Mouse (Mus musculus) mouse trophoblast stem cell (cell line): ENCODE measurements around the gene Adora2b.

Experiments
- in situ Hi-C, 2 experiments: fragments of 300-500 bp; cut with MseI, MboI; formaldehyde crosslinking; loops; 2 replicates in 1 of 2; 3 replicates in 1 of 2; pipeline ENCODE4 v1.15.1; 2025

The Adora2b gene

DNA sequence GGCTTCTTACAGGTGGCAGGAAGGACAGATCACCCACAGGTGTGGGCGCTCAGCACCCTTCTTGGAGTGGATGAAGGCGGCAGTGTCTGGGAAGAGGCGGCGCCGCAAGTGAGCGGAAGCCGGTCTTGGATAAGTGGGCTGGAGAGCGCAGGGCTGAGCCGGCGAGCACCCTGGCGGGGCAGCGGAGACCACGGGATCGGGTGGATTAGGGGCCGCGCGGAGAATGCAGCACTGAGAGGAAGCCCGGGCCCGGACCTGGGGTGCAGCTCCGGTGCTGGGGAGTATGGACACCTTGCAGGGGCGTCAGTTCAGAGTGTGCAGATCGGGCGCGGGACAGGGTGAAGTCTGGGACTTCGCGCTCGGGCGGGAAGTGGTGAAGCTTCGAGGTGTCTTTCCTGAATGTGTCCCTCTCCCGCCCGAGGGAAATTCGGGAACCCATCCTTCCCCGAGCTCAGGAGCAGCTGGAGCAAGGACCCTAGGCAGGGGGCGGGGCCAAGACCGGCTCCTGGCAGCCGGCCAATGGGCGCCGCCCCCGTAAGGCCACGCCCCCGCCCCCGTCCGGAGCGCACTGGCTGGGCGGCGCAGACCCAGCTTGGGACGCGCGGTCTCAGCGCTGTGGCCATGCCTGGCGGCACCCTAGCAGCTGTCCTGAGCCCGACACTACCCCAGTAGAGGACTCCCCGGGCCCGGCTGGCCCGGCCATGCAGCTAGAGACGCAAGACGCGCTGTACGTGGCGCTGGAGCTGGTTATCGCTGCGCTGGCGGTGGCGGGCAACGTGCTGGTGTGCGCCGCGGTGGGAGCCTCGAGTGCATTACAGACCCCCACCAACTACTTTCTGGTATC is at the start of gene Adora2b:
TSS of gene Adora2b (plus strand) at position 584 of the 844 bp plus-strand sequence.
- in situ Hi-C loops: no loop called here

DNA sequence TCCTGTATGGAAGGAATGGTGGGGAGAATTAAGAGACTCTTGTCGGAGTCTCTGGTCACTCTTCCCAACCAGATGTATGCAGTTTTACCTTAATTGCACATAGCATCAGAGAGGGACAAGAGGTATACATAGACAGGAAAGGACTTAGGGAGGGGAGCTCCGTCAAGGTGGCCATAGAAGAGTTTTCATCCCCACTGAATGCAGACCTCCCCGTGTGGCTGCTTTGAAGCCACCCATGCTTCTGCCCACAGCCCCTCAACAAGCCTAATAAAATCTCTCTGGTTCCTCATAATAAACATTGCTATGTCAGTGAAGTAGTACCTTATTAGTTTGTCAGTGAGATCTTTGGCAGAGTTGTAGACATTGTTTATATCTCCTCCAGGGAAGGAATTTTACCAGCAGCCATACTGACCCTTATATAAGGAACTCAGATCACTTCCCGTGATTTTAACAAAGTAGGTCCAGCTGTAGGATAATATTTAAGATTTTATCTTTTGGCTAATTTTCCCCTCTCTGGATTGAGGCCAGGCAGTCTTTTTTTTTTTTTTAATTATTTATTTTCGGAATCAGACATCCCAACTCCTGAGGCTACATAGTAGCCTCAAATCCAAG is 47.8 kb upstream of the Adora2b start:
- in situ Hi-C loops: no loop called here

DNA sequence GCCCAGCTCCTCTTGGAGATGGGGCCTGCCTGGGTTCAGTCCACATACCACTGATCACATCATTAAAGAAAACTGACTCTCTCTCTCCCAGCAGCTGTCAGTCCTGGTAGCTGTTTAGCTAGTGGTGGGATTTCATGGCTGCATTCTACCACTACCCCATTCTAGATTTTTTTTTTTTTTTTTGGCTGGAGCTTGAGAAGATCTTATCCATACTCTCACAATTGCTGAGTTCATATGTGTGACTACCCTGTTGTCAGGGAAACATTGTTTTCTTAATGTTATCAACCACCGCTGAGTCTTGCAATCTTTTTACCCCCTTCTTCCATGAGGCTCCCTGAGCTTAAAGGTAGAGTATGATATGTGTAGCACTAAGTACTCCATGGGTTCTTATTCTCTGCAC is 46.1 kb upstream of the Adora2b start:
- in situ Hi-C loops: no loop called here

DNA sequence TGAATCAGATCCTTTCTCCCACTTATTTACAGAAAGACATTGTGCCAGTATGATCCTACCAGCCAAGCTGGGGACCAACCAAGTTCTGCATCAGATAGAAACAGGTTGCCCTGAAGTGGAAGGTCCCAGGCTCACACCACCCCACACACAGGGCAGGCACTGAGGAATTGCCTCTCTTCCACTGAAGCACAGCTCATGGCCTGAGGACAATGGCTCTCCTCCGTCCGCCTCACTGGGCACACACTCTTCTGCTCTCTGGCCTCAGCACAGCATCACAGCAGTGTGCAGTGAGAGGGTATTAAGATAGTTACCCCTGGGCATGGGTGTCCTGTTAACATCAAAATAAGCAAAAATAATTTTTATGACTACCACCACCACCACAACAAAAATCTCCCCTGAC is 39.7 kb upstream of the Adora2b start:
- in situ Hi-C loops: no loop called here

DNA sequence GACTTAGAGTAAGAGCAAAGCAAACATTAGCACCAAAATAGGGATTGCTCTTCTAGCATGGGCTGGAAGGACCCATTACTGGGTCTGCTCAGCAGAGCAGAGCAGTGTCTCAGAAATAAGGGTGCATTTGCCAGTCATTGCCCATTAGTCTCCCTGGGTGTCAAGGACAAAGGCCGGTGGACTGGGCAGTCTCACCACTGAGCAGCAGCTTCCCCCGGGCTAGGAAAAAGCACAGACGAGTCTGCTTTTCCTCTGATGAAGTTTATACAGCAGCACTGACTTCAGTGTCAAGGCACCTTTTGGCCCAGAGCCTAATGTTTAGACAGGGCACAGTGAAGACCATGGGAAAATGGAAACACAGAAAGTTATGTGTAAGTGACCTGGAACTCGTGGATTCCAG is 38.9 kb upstream of the Adora2b start:
- in situ Hi-C loops: no loop called here

DNA sequence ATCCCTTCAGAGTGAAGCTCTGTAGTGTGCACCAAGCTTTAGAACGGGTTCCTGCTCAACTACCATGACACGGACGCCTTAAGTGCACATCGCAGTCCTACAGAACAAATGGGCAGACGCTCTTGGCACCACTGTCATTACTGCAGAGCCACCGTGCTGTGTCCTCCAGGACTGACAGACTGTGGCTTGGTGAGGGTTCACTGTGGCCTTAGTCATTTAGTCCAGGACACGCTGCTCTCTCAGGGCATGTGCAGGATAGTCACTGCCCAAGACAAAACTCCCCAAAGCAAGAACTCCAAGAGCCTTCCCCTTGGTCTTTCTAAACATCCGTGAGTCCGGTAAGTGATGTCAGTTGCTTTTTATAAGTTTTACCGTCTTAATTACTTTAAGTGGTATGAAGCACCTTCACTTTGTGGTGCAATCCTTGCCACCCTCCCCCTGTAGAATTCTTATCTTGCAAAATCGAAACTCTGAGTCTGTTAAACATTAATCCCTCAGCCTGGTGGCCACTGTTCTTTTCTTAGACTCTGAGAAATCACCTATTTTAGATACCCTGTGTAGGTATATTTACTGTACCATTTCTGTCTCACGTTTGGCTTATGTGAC is 35.3 kb upstream of the Adora2b start:
- in situ Hi-C loops: no loop called here

DNA sequence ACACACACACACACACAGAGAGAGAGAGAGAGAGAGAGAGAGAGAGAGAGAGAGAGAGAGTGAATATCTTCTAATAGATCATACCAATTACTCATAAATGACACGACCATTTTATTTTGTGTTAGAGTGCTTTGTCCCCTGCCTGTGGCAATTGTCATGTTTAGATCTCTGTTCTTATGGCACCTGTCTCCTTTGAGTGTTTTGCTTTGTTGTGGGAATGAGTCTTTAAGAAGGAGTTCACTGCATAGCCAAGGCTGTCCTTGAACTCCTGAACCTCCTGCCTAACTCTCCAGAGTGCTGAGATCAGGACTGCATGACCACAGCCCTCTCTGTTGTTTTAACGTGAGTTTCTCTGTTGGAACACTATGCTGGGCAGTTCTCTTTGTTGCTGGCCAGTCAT is 33.7 kb upstream of the Adora2b start:
- in situ Hi-C loops: no loop called here

DNA sequence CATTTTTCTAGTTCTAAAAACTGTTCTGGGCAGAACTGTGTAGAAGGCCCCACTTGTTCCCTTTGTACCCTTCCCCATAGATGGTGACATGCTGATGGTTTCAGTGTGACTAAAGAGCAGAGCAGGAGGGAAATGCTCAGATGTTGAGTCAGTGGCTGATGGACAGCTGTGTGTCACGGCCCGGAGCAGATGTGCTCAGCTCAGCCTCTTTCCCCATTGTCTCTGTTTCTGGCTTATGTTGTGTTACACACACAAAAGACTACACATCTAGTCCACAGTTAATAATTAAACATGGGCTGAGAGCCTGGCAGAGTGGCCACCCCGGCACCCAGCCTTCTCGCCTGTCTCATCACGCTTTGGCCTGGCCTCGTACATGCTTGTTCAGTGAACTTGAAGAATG is 31.0 kb upstream of the Adora2b start:
- in situ Hi-C loops: no loop called here

DNA sequence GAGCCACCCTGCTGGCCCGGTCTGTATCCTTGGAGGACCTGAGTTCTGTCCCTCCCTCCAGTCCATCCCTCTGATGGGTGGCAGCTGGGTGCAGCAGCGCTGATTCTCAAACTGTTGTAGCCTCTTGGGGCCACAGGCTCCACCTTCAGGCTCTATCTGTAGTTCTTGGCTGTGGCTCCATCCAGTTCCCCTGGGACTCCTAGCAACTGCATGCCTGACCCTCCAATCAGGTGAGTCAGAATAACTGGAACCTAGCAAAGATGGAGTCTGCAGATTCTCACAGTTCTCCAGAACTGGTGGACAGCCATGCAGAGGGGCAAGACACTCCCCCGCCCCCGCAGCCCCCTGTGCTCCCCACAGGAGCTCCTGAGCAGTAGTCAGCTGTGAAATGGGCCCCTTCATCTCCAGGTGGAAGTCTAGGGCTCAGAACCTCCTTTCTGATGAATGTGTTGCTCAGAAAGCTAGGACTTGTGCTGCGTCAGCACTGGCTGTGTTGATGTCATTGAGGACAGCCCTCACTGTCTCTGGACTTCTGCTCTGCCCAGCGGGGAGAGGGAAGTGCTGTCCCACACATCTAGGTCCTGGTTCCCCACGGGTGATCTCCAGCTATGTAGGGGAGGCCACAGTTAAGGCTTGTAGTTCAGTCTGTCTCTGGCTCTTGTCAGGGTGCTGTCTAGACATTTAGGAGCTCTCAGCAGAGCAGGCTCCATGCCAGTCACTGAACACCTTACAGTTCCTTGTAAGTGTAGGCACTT is 27.9 kb upstream of the Adora2b start:
- in situ Hi-C loops: no loop called here

DNA sequence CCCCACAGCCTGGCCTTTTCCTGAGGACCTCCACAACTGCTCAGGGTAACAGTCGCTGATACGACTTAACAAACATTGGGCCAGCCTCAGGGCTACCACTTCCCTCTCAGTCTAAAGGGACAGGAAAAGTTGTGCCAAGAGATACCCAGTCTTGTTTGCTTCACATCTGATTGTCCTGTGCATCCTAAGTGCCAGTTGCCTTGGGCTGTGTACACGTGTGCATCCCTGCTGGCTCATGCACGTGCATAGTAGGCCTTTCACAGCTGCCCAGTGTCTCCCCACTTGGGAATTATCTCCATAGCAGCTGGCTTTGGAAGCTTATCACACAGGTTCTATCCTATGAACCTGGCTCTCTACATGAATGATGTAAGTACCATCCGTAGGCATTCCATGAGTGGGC is 25.4 kb upstream of the Adora2b start:
- in situ Hi-C loops: no loop called here

DNA sequence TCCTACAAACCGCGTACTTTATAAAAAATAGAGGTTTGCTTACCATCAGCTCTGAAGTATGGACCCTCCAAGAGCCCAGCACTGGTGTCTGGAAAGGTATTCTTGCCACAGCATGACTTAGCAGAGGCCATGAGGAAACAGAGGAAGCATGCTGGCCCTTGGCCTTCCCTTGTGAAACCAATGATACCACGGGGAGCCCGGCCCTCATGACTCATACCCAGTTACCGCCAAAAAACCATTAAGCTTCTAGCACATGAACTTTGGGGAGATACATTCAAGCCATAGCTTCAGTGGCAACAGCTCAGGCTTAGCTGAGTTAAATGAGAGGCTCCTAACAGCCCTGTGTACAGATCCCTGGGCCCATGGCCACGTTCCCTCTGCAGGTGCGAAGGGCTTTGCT is 24.8 kb upstream of the Adora2b start:
- in situ Hi-C loops: no loop called here

DNA sequence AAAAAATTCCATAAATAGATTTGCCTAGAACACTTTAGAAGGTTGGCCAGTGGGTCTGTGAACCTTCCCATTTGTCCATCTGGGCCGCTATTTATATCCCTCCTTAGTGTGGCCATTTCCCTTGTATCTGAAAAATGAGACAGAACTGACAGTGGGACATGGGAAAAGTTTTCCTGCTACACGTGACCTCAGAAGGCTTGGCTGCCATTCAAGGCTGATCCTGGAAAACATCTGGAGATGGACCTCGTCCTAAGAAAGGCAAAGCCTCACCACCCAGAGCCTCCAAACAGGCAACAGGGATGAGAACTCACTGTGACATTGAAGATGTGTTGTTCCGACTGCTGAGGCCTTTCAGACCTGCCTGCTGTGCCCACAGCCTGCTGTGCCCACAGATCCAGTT is 24.0 kb upstream of the Adora2b start:
- in situ Hi-C loops: no loop called here

DNA sequence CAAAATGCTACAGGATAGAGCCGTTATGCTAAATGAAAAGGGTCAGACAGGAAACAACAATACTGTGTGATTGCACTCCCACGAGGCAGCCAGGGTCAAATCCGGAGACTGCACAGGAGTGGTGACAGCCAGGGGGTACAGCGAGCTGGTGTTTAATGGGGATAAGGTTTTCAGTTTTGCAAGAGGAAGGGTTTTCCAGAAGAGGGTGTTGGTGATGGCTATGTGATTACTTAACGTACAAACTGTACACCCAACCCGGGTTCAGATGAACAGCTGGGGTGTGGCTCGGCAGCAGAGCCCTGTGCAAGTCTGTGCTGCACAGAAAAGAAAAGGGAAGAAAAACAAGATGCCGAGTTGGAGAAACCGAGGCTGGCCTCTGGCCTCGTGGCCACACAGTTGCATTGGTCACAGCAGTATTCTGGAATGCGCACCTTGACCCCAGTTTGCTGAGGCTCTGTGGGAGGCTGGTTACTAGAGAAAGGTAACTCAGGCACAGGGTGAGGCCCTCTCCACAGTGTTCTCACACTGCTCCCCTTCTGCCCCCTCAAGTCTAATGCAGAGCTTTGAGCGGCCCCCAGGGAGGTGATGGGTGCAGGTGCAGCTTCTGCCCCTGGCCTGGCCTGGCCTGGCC is 8.0 kb upstream of the Adora2b start:
- in situ Hi-C loops: no loop called here

DNA sequence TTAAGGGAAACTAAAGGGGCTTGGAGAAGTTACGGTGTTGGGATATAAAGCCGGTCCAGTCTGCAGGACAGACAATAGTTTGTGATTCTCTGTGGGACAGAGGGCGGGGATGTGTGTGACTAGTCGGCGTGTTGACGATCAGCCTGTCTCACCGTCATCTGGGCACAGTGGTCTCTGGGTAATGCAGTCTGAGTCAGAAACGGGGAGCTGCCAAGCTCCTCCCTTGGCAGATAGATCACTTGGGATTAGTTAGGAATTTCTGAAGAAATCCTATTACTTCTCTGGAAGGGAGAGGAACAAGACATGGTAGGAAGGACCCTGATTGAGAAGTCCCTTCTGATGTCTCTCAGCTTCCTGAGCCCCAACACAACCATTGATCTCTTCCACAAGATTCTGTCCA is 4.9 kb upstream of the Adora2b start:
- in situ Hi-C loops: no loop called here

DNA sequence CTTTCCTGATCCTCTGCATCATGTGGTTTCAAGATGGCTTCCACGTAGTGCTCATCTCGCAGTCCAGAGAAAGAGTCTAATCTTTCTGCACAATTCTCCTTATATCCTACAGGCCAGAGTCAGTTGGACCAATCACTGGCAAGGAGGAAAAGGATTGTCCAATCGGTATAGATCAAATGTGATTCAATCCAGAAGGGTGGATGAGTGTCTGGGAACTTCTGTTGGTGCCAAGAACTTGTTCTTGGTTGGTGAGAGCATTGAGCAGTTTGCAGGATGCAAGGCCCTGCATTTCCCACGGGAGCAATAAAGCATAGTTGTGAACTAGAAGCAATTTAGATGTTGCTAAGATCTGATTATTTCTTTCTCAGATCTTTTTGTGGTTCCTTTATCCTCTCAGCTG is 4.3 kb upstream of the Adora2b start:
- in situ Hi-C loops: no loop called here

DNA sequence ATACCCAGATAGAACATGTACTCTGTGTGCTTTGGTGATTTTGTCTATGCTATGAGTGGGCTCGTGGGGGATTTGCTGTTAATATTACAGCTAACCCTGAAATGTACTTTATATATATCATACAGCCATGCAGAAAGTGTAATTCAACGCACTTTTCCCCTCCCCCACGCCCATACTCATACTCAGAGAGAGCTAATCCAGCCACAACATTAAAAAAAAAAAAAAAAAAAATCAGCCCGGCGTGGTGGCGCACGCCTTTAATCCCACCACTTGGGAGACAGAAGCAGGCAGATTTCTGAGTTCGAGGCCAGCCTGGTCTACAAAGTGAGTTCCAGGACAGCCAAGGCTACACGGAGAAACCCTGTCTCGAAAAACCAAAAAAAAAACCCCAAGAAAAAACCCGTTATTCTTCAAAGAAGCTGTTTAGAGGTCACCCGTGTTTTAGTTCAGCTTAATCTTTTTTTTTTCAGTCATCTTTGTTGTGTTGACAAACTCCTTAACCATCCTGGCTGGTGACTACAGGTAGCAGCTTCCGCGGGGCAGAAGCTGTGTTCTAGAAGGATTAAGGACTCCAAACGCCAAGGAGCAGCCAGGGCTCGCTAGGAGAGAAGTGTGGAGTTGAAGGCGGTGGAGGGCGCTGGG is 904 bp upstream of the Adora2b start:
- in situ Hi-C loops: no loop called here

DNA sequence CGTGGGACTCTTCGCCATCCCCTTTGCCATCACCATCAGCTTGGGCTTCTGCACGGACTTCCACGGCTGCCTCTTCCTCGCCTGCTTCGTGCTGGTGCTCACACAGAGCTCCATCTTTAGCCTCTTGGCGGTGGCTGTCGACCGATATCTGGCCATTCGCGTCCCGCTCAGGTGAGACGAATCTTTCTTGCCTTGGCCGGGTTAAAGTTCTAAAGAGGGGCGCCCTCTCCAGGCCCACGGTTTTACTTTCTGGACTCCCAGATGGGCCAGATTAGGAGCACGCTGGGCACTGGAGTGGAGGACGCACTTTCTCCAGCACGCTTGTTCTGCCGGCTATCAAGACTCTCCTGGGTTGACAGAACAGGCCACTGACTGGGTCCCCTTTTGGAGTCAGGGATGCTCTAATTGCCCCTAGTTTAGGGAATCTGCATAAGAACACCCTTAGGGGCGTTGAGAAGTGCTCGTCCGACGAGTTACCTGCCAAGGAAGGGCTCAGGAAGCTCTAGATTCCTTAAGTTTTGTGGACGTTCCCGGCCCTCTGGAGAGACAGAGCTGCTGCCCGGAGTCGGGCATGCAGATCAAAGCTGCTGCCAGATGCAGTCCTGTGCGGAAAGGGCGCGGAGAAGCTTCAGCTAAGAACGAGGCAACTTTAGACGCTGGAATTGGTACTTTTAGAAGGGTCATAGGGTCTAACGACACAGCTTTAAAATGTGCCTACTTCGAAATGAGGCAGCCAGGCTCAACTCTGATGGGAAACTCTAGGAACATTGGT is 668 bp downstream of the Adora2b start:
- in situ Hi-C loops: no loop called here

DNA sequence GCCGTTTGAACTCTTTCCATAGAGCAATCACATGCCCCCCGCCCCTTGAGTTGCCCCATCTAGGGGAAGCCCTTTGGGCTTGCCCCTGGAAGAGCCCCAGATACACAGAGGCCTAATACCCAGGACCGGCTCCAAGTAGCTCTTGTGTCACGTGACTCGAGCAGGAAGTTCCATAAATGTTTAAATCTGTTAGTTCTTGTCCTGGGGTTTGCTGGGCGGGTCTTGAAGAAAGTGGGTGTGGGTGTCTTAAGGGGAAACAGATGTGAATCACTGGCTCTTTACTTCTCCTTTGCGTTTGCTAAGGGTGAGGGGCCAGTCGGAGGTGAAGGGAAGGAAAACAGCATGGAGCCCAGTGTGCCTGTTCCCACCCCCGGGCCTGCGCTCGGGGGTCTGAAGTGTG is 2.3 kb downstream of the Adora2b start:
- in situ Hi-C loops: no loop called here

DNA sequence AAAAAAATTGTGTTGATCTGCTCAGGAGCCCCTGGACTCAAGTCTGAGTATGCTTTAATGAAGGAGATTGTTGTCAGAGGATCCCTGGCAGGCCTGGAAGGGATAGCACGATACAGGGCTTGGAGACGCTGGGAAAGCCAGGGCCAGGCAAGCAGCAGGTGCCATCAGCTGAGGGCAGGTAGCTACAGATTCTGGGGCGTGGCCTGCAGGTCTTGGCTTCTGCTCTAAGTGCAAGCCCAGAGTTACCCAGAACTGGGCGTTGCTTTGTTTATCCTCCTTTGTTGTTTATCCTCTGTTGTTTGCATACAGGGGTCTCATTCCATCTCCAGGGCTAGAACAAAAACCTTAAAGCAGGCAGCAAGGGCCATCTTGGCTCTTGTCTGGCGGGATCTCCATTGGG is 4.6 kb downstream of the Adora2b start:
- in situ Hi-C loops: no loop called here

DNA sequence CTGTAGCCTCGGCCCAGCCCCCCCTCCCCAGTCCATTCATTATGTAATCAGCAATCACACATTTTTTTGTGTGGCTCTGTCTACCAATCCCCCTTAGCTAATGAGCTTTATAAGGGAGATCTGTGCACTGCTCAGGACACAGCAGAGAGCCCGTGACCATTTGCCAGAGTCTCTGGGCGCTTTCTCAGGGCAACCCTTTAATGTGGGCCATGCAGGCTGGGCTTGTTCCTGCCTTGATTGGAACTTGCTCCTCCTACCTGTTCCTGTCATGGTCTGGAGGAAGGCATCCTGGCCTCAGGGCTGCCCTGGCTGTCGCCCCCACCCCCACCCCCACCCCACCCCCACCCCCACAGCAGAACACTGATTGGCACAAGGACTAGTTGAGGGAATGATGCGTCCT is 10.4 kb downstream of the Adora2b start:
- in situ Hi-C loops: no loop called here

DNA sequence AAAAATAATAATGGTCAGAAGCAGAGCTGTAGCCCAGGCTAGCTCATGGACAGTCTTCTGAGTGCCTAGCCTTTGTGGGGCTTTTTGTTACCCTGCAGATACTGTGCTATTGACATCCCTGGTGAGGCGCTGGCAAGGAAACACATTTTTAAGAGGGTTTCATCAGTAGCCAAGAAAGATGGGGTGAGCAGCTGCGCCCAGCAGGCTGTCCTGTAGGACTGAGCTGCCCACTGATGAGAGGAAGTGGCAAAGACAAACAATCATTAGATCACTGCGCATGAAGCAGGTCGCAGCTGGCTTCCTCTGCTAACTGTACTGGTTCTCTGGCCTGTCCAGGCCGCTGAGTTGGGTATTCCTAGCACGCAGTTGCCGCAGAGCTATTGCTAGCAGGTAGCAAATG is 14.8 kb downstream of the Adora2b start:
- in situ Hi-C loops: no loop called here
